Mouse (Mus musculus): ENCODE measurements around the gene Serac1.

Gene Serac1

GRCm38 (mm10) chr17:6005638-6006471 is 73.7 kb downstream of the Serac1 start:
- in situ Hi-C loops (cut with MboI, MseI): no loop called here

GRCm38 (mm10) chr17:6005246-6005637 is 74.3 kb downstream of the Serac1 start:
- in situ Hi-C loops (cut with MboI, MseI): no loop called here

GRCm38 (mm10) chr17:6003661-6004060 is 75.9 kb downstream of the Serac1 start:
- in situ Hi-C loops (cut with MboI, MseI): no loop called here

- in situ Hi-C loops (cut with MboI, MseI): no loop called here
Observed at GRCm38 (mm10) chr17:6002563-6002962, 77.0 kb downstream of the Serac1 start.

- in situ Hi-C loops (cut with MboI, MseI): no loop called here
Observed at GRCm38 (mm10) chr17:6001836-6002235, 77.7 kb downstream of the Serac1 start.

- in situ Hi-C loops (cut with MboI, MseI): no loop called here
Observed at GRCm38 (mm10) chr17:6001389-6001788, 78.2 kb downstream of the Serac1 start.

- in situ Hi-C loops (cut with MboI, MseI): no loop called here
Observed at GRCm38 (mm10) chr17:6000864-6001319, 78.6 kb downstream of the Serac1 start.

GRCm38 (mm10) chr17:5999039-5999543 is 80.5 kb downstream of the Serac1 start:
- in situ Hi-C loops (cut with MboI, MseI): no loop called here

- in situ Hi-C loops (cut with MboI, MseI): no loop called here
Observed at GRCm38 (mm10) chr17:5998235-5998500, 81.4 kb downstream of the Serac1 start.

GRCm38 (mm10) chr17:5997380-5998234 is 81.9 kb downstream of the Serac1 start:
- in situ Hi-C loops (cut with MboI, MseI): no loop called here

GRCm38 (mm10) chr17:5996589-5996988 is 83.0 kb downstream of the Serac1 start:
- in situ Hi-C loops (cut with MboI, MseI): no loop called here

GRCm38 (mm10) chr17:5994606-5995005 is 84.9 kb downstream of the Serac1 start:
- in situ Hi-C loops (cut with MboI, MseI): no loop called here

GRCm38 (mm10) chr17:5993581-5994260 is 85.8 kb downstream of the Serac1 start:
- in situ Hi-C loops (cut with MboI, MseI): no loop called here

- in situ Hi-C loops (cut with MboI, MseI): no loop called here
Observed at GRCm38 (mm10) chr17:5992866-5993580, 86.5 kb downstream of the Serac1 start.
